Mouse (Mus musculus): Measurements from ENCODE around the gene Zswim4. TPM values are rescaled to one million over a fixed set of nuclear protein-coding genes. Genes with fewer than 3 reads are reported as not detected.

Gene Zswim4
- total RNA-seq, 2 experiments from 2014 or later: 3.2 to 4.2 TPM

GRCm38 (mm10) chr8:84201545-84202245 lies 35.2 kb downstream of the Zswim4 start:
- ATAC-seq (replicated peaks; ENCODE audit: poor library complexity): 0 out of 2 replicates have a peak, but pooled peaks have one; percentile 7

GRCm38 (mm10) chr8:84200652-84201544 lies 36.0 kb downstream of the Zswim4 start:
- ATAC-seq (replicated peaks; ENCODE audit: poor library complexity): no peak

GRCm38 (mm10) chr8:84200126-84200555 lies 36.7 kb downstream of the Zswim4 start:
- no peak for ATAC-seq (replicated peaks; ENCODE audit: poor library complexity)

- no peak for ATAC-seq (replicated peaks; ENCODE audit: poor library complexity)
These were observed 37.3 kb downstream of the Zswim4 start for GRCm38 (mm10) chr8:84199348-84200125.

GRCm38 (mm10) chr8:84198871-84199270 lies 38.0 kb downstream of the Zswim4 start:
- no peak for ATAC-seq (replicated peaks; ENCODE audit: poor library complexity)

- ATAC-seq (replicated peaks; ENCODE audit: poor library complexity): peak; percentile 75
These were observed 38.7 kb downstream of the Zswim4 start for GRCm38 (mm10) chr8:84197922-84198774.

GRCm38 (mm10) chr8:84197141-84197921 lies 39.5 kb downstream of the Zswim4 start:
- ATAC-seq (replicated peaks; ENCODE audit: poor library complexity): peak; percentile 8; the same call in 1 of the 2 replicates

- ATAC-seq (replicated peaks; ENCODE audit: poor library complexity): no peak
These were observed 42.6 kb downstream of the Zswim4 start for GRCm38 (mm10) chr8:84194224-84194743.

GRCm38 (mm10) chr8:84193566-84193965 lies 43.3 kb downstream of the Zswim4 start:
- peak; percentile 27; the same call in 1 of the 2 replicates for ATAC-seq (replicated peaks; ENCODE audit: poor library complexity)

- ATAC-seq (replicated peaks; ENCODE audit: poor library complexity): no peak
These were observed 43.7 kb downstream of the Zswim4 start for GRCm38 (mm10) chr8:84193161-84193560.

- peak; percentile 60 for ATAC-seq (replicated peaks; ENCODE audit: poor library complexity)
These were observed 44.3 kb downstream of the Zswim4 start for GRCm38 (mm10) chr8:84192555-84192954.

GRCm38 (mm10) chr8:84192023-84192422 lies 44.8 kb downstream of the Zswim4 start:
- ATAC-seq (replicated peaks; ENCODE audit: poor library complexity): peak; percentile 67

GRCm38 (mm10) chr8:84190191-84190867 lies 46.5 kb downstream of the Zswim4 start:
- no peak for ATAC-seq (replicated peaks; ENCODE audit: poor library complexity)

- ATAC-seq (replicated peaks; ENCODE audit: poor library complexity): no peak
These were observed 47.3 kb downstream of the Zswim4 start for GRCm38 (mm10) chr8:84189603-84190002.

- ATAC-seq (replicated peaks; ENCODE audit: poor library complexity): no peak
These were observed 48.2 kb downstream of the Zswim4 start for GRCm38 (mm10) chr8:84188671-84189070.

GRCm38 (mm10) chr8:84187065-84187755 lies 49.6 kb downstream of the Zswim4 start:
- peak; percentile 63 for ATAC-seq (replicated peaks; ENCODE audit: poor library complexity)

GRCm38 (mm10) chr8:84186547-84186946 lies 50.3 kb downstream of the Zswim4 start:
- ATAC-seq (replicated peaks; ENCODE audit: poor library complexity): peak; percentile 72

- no peak for ATAC-seq (replicated peaks; ENCODE audit: poor library complexity)
These were observed 51.7 kb downstream of the Zswim4 start, which contains the start of gene Nanos3 for GRCm38 (mm10) chr8:84185117-84185516. TSS of gene Nanos3 (minus strand) at chr8:84185217.
